Mouse (Mus musculus): ENCODE data around the gene Stat3.

DNA sequence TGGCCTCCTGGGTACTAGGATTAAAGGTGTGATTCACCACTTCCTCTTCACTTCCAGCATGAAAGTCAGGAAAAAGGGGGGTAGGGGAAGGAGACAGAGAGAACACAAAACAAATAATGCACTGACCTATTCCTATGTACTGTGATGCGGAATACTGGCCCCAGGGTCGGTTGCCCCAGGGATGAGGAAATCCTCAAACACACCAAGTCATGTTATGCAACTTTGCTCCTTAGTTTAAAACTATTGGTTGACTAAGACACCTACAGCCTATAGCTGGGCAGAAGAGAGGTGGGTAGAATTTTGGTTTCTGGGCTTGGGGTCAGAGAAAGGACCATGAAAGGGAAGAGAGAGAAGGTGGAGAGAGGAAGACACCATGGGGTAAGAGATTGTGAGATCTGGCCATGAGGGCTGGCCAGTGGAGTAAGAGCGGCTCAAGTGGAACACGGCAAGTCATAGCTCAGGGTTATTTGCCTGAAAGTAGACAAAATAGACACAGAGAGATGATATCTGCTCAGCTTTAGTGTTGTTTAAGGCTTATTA lies 22.8 kb downstream of the Stat3 start:
- TF ChIP-seq POLR2A (IDR thresholded peaks at IDR 0.05; ENCODE audit: low read depth, low read length) = no peak
- no peak for TF ChIP-seq EP300 (IDR thresholded peaks at IDR 0.05; ENCODE audit: low read length)
- no peak for TF ChIP-seq NRF1 (IDR thresholded peaks at IDR 0.05; ENCODE audit: low read depth, low read length)
- TF ChIP-seq NELFE (IDR thresholded peaks at IDR 0.05; ENCODE audit: low read depth, low read length) = no peak
- TF ChIP-seq USF1 (IDR thresholded peaks at IDR 0.05; ENCODE audit: low read depth, low read length) = no peak
- TF ChIP-seq CTCF (conservative IDR thresholded peaks at IDR 0.05 in 1 of 2, IDR thresholded peaks at IDR 0.05 in 1 of 2; ENCODE audit: low read depth in 2 of 2, low read length in 2 of 2) = no peak
- TF ChIP-seq BHLHE40 (IDR thresholded peaks at IDR 0.05; ENCODE audit: low read depth, low read length) = no peak
- TF ChIP-seq MAX (IDR thresholded peaks at IDR 0.05; ENCODE audit: low read length) = no peak
- TF ChIP-seq MEF2A (IDR thresholded peaks at IDR 0.05; ENCODE audit: borderline replicate concordance, low read depth, low read length) = no peak
- no peak for TF ChIP-seq CHD1 (IDR thresholded peaks at IDR 0.05; ENCODE audit: low read depth, low read length)

All from CH12.LX (cell line).